ENCODE assay signal across 26 mouse cellular contexts in the genomic region with DNA sequence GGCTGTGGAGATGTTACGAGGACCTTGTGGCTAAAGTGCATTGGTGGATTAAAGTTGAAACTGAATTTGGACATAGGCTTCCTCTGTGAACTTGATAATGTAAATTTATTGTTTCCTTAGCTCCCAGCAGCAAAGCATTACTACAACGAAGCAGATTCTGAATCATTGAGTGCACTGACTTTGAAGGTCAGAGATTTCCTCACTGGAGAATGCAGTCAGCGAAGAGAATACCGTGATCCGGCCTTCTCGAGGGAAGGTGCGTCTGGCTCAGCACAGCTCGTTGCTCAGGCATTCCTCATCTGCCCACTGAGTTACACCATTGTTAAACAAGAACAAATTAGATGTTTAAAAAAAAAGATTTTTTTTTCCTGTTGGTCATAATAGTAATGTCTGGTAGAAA. TPM values are rescaled to one million over a fixed set of nuclear protein-coding genes. Genes with fewer than 3 reads are reported as not detected.
DNase-seq lines count a peak whose midpoint lies in the region; ATAC-seq and TF ChIP-seq lines count a peak whose summit lies in the region.
"Had no signal": no experiment of that assay in that cellular context is flagged by ENCODE, and none has a peak within 500 bp of the region (broad histone marks: within the 10 kb centered on the region; RNA-seq: fewer than 3 reads in every experiment).

No protein-coding gene starts in this region.

- no peak for TF ChIP-seq CTCF in liver, postnatal 0 days (IDR thresholded peaks at IDR 0.05; ENCODE audit: low read depth)

- peaks cover 2% of the 10 kb centered on the region; the same call in 1 of the 2 replicates for H3K9me3 ChIP-seq in liver, postnatal 0 days (ENCODE audit: low read length)
- H3K9me3 ChIP-seq in liver, embryonic 11.5 days (ENCODE audit: control insufficient read depth, low read length), result no peaks in the 10 kb centered on the region
- H3K9me3 ChIP-seq: embryonic facial prominence, embryonic 15.5 days; heart, embryonic 15.5 days had no signal

- no peak overlapping the region for H3K4me2 ChIP-seq in liver, postnatal 0 days (ENCODE audit: low read depth, low read length)
- H3K4me2 ChIP-seq in liver, embryonic 11.5 days, result no peak overlapping the region
- H3K4me2 ChIP-seq: embryonic facial prominence, embryonic 12.5 days; embryonic facial prominence, embryonic 15.5 days; heart, embryonic 12.5 days; heart, embryonic 15.5 days; hindbrain, embryonic 14.5 days had no signal

- H3K27ac ChIP-seq in liver, postnatal 0 days (ENCODE audit: low read depth), result no peak overlapping the region
- H3K27ac ChIP-seq in liver, embryonic 11.5 days (ENCODE audit: low read depth, low read length), result no peak overlapping the region
- H3K27ac ChIP-seq: embryonic facial prominence, embryonic 12.5 days; embryonic facial prominence, embryonic 15.5 days; gastrocnemius, adult 2 months; heart, embryonic 15.5 days; hindbrain, embryonic 14.5 days; hindbrain, postnatal 0 days had no signal

- 77% methylated on average over 8 of the region's 8 CpGs for WGBS in liver, postnatal 0 days (ENCODE audit: insufficient replicate concordance)
- 82% methylated on average over 8 of the region's 8 CpGs for WGBS in liver, embryonic 11.5 days

- H3K4me3 ChIP-seq in liver, postnatal 0 days (ENCODE audit: low read depth, low read length), result no peak overlapping the region
- H3K4me3 ChIP-seq in liver, embryonic 11.5 days (ENCODE audit: low read depth, low read length), result no peak overlapping the region
- H3K4me3 ChIP-seq: embryonic facial prominence, embryonic 12.5 days; embryonic facial prominence, embryonic 15.5 days; gastrocnemius, adult 2 months; heart, embryonic 12.5 days; heart, embryonic 15.5 days had no signal

- TF ChIP-seq EP300 in liver, postnatal 0 days (IDR thresholded peaks at IDR 0.05; ENCODE audit: low read depth), result no peak

- no peak for ATAC-seq in liver, postnatal 0 days
- ATAC-seq in liver, embryonic 11.5 days (replicated peaks; ENCODE audit: low FRiP score), result no peak
- ATAC-seq: activated CD4-positive, CD25-positive, alpha-beta regulatory T cell, adult 4 months; forebrain, embryonic 14.5 days; forebrain, postnatal 0 days; hindbrain, postnatal 0 days; inflammation-experienced regulatory T-cells, adult 6 months; intestine, embryonic 16.5 days had no signal

- DNase-seq in adrenal gland, adult (ENCODE audit: inconsistent age in 2 of 2, low spot score in 1 of 2), result peak; percentile 77 to 82
- DNase-seq in adrenal gland, adult 18-20 months (ENCODE audit: low spot score in 2 of 2), result no peak
- peak; percentile 7 for DNase-seq in liver, postnatal 0 days
- no peak for DNase-seq in liver, embryonic 11.5 days (ENCODE audit: low spot score)
- peak; percentile 31 to 62 for DNase-seq in adrenal gland, postnatal 36 days
- no peak for DNase-seq in layer of hippocampus, adult 11-12 months (ENCODE audit: low spot score)
- DNase-seq: cerebellum, adult 18-20 months; cerebellum, adult 9-10 months; cerebellum, postnatal 14 days; forebrain, postnatal 0 days; gastrocnemius, adult 2 months; gastrocnemius, postnatal 14 days; heart, adult 18-20 months; heart, postnatal 10 days; heart, postnatal 4 days; kidney, adult 18-20 months had no signal

- H3K27me3 ChIP-seq in liver, postnatal 0 days (ENCODE audit: insufficient read depth, low read length), result no peaks in the 10 kb centered on the region
- H3K27me3 ChIP-seq in liver, embryonic 11.5 days (replicated peaks; ENCODE audit: control insufficient read depth, insufficient read depth, low read length), result no peaks in the 10 kb centered on the region
- H3K27me3 ChIP-seq: embryonic facial prominence, embryonic 12.5 days; embryonic facial prominence, embryonic 15.5 days; heart, embryonic 12.5 days; heart, embryonic 15.5 days had no signal

- H3K9ac ChIP-seq in liver, postnatal 0 days (replicated peaks), result no peak overlapping the region
- no peak overlapping the region for H3K9ac ChIP-seq in liver, embryonic 11.5 days (ENCODE audit: low read depth, low read length)
- H3K9ac ChIP-seq: embryonic facial prominence, embryonic 12.5 days; embryonic facial prominence, embryonic 15.5 days; forebrain, postnatal 0 days; heart, embryonic 12.5 days; heart, embryonic 15.5 days; hindbrain, embryonic 14.5 days had no signal

- H3K36me3 ChIP-seq in liver, postnatal 0 days (replicated peaks; ENCODE audit: insufficient read depth, low read length), result peaks cover 2% of the 10 kb centered on the region; the same call in 1 of the 2 replicates
- H3K36me3 ChIP-seq in liver, embryonic 11.5 days (ENCODE audit: control insufficient read depth, insufficient read depth, low read length), result no peaks in the 10 kb centered on the region
- H3K36me3 ChIP-seq: heart, embryonic 12.5 days; heart, embryonic 15.5 days had no signal

- H3K4me1 ChIP-seq in liver, postnatal 0 days (ENCODE audit: insufficient read depth), result no peaks in the 10 kb centered on the region
- H3K4me1 ChIP-seq in liver, embryonic 11.5 days (replicated peaks; ENCODE audit: control insufficient read depth, insufficient read depth, low read length), result no peaks in the 10 kb centered on the region
- H3K4me1 ChIP-seq: embryonic facial prominence, embryonic 15.5 days; heart, embryonic 12.5 days; heart, embryonic 15.5 days had no signal

RNA-seq across cellular contexts. Expression of a gene that starts 58.4 kb away (rescaled TPM):
- total RNA-seq in adrenal gland, adult 18-20 months (2021), result 10 to 100 TPM; 21.3 to 42.4 TPM
- 1.5 and 2.8 TPM in 2 replicates for polyA plus RNA-seq in liver, postnatal 0 days (2015; fragmentation: Nextera tagmentation; extraction: Ambion mirVana)
- polyA plus RNA-seq in liver, embryonic 11.5 days (2014; fragmentation: Nextera tagmentation; extraction: Ambion mirVana), result 3.1 TPM in 2 replicates
- 10 to 100 TPM; 28.0 to 28.5 TPM for total RNA-seq in adrenal gland, postnatal 36 days (2021)

Comparison
In these comparisons a context has a peak if more than half of its experiments do, and no peak if none do; other contexts are left out.
1. DNase-seq: peak in adrenal gland, adult (2 of 2), liver, postnatal 0 days (single experiment) and adrenal gland, postnatal 36 days (2 of 2); none in adrenal gland, adult 18-20 months (0 of 2), liver, embryonic 11.5 days (single experiment) and layer of hippocampus, adult 11-12 months (single experiment).